Mouse (Mus musculus): Measurements from ENCODE around the gene Car6. TPM values are rescaled to one million over a fixed set of nuclear protein-coding genes. Genes with fewer than 3 reads are reported as not detected.

Car6 gene
- polyA plus RNA-seq, 1 experiment from 2014 or later = not detected

DNA sequence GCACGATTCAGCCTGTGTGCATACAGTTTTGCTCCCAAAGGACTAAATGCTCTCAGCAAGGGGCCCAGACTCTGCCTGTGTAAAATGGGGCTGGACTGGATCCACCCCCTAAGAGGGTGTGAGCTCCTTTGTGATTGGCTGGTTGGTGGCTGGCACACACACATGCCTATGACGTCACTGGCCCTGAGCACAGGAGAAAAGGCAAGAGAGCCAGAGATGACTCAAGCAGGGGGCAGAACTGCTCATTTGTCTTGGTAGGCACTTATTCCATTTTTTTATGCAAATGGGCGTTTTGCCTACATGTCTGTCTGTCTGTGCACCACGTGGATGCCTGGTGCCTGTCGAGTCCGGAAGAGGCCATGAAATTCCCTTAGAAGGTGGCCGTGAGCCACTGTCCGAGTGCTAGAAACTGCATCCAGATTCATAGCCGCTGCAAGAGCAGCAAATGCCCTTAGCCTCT, 63.0 kb downstream of the Car6 start:
- H3K9ac ChIP-seq (ENCODE audit: low read length) = peak overlapping the region; percentile 34; the same call in 1 of the 2 replicates
- no peak overlapping the region for H3K27ac ChIP-seq (ENCODE audit: low read length)
- peaks cover 4% of the 10 kb centered on the region; the same call in 1 of the 2 replicates for H3K4me1 ChIP-seq (ENCODE audit: control insufficient read depth, insufficient read depth, low read length)
- peak; percentile 86; the same call in 1 of the 2 replicates for ATAC-seq (ENCODE audit: insufficient read depth, low FRiP score)
- H3K4me3 ChIP-seq (replicated peaks; ENCODE audit: low read length) = peak overlapping the region; percentile 25
- H3K36me3 ChIP-seq (ENCODE audit: control insufficient read depth, insufficient read depth, low read length) = no peaks in the 10 kb centered on the region
- H3K27me3 ChIP-seq (ENCODE audit: control insufficient read depth, insufficient read depth, low read length) = no peaks in the 10 kb centered on the region
- 24% methylated on average over 9 of the region's 9 CpGs for WGBS
- peak overlapping the region; percentile 42 for H3K4me2 ChIP-seq (ENCODE audit: low read depth, low read length)
- H3K9me3 ChIP-seq (replicated peaks; ENCODE audit: control insufficient read depth, low read length) = no peaks in the 10 kb centered on the region

DNA sequence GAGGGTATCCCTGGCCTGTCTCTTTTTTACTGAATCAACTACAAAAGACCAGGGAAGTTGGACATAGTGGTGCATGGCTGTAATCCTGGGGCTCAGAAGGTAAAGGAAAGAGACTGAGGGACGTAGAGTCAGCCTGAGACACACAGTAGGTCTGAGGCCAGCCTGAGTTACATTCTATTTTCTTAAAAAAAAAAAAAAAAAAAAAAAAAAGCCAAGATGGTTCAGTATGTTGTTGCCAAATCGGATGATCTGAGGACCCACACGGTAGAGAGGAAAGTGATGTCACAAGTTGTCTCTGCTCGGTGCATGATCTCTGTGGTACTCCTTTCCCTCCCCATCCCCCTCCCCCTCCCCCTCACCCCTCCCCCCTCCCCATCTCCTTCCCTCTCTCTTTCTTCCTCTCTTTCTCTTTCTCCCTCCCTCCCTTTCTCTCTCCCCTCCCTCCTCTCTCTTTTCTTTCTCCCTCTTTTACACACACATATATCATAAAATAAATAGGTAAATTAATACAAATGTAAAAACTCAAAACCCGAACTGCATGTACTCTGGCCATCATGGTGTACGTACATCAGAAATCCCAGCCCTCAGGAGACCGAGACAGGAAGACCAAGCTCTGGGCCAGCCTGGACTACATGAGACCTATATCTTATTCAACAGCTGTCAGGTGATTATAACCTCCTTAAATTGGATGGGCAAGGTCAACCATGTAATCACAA, 63.6 kb downstream of the Car6 start:
- Histone ChIP-seq H3K4me1 (ENCODE audit: control insufficient read depth, insufficient read depth, low read length) (peaks cover 10% of the 10 kb centered on the region), H3K27ac (ENCODE audit: low read length) (no peak overlapping the region), H3K9me3 (replicated peaks; ENCODE audit: control insufficient read depth, low read length) (no peaks in the 10 kb centered on the region), H3K4me2 (ENCODE audit: low read depth, low read length) (no peak overlapping the region), H3K4me3 (replicated peaks; ENCODE audit: low read length) (no peak overlapping the region), H3K27me3 (ENCODE audit: control insufficient read depth, insufficient read depth, low read length) (no peaks in the 10 kb centered on the region), H3K9ac (ENCODE audit: low read length) (no peak overlapping the region), H3K36me3 (ENCODE audit: control insufficient read depth, insufficient read depth, low read length) (no peaks in the 10 kb centered on the region)
- ATAC-seq (ENCODE audit: insufficient read depth, low FRiP score) = peak; percentile 9; the same call in 1 of the 2 replicates
- 85% methylated on average over 7 of the region's 7 CpGs for WGBS

Other genes starting within 250 kb of the Car6 start
- gene Spsb1, start 246.3 kb downstream of the Car6 start, polyA plus RNA-seq (2015; fragmentation: Nextera tagmentation; extraction: Ambion mirVana) = 14.6 and 17.0 TPM in 2 replicates
- gene H6pd, start 192.3 kb downstream of the Car6 start, polyA plus RNA-seq (2015; fragmentation: Nextera tagmentation; extraction: Ambion mirVana) = 14.9 and 15.2 TPM in 2 replicates
- gene Gpr157, start 114.0 kb downstream of the Car6 start, polyA plus RNA-seq (2015; fragmentation: Nextera tagmentation; extraction: Ambion mirVana) = 1.5 TPM in 2 replicates
- gene Slc2a5, start 82.0 kb downstream of the Car6 start, polyA plus RNA-seq (2015; fragmentation: Nextera tagmentation; extraction: Ambion mirVana) = 1.00 and 1.8 TPM in 2 replicates
- 0.14 TPM in 1 of 2 replicates, not detected in the other for gene Slc2a7, start 52.4 kb downstream of the Car6 start, polyA plus RNA-seq (2015; fragmentation: Nextera tagmentation; extraction: Ambion mirVana)
- 1,435 and 1,468 TPM in 2 replicates for gene Eno1, start 35.4 kb upstream of the Car6 start, polyA plus RNA-seq (2015; fragmentation: Nextera tagmentation; extraction: Ambion mirVana)
- 19.4 and 23.1 TPM in 2 replicates for gene Rere, start 80.3 kb upstream of the Car6 start, polyA plus RNA-seq (2015; fragmentation: Nextera tagmentation; extraction: Ambion mirVana)